Mouse (Mus musculus) heart, adult 8-10 months (tissue): ENCODE data around the gene Wdr4. TPM values are rescaled to one million over a fixed set of nuclear protein-coding genes. Genes with fewer than 3 reads are reported as not detected.
"Not testable (repeated sequence)": the region's sequence is repeated elsewhere in the genome, so short reads cannot be mapped to it uniquely, and the experiment has no call there.

Experiments
- DNase-seq: peaks from one replicate; pipeline ENCODE4 v3.0.0; 2022; ENCODE audit warnings: low spot score
- total RNA-seq, 4 experiments: library from RNA; stranded (reverse); gene quantifications; 2 replicates each; pipeline ENCODE4 v1.2.4; 2022

The Wdr4 gene
- total RNA-seq, 4 experiments from 2014 or later, result 6.4 to 7.1 (median 6.8) TPM

DNA sequence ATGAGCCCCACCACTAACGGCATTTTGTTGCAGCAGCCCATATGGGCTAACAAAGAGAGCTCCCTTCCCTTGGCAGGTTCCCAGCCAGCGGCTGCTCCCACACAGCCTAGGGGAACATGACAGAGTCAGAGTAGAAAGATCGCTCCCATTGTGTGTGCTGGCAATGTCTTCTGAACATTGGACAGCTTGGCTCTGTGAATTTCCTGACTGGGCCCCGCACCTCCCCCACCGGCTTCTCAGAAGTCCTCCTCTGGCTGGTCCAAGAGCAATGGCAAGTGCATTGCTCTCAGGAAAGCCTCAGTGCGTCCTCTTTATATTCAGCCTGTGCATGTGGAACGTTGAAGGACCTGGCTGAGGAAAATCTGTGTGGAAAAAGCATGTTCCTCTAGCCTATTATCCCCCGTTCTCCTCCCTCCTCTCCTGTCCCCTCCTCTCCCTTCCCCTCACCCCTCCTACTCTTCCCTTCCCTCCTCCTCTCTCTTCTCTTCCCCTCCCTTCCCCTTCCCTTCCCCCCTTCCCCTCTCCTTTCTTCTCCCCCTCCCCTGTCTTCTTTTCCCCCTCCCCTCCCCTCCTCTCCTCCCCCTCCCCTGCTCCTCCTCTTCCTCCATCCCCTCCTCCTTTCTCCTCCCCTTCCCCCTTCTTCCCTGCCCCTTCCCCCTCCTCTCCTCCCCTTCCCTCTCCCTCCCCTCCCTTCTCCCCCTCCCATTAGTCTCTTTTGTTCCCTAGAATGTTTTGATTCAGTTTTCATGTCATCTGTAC is 16.3 kb upstream of the Wdr4 start:
- peak; percentile 75 for DNase-seq

DNA sequence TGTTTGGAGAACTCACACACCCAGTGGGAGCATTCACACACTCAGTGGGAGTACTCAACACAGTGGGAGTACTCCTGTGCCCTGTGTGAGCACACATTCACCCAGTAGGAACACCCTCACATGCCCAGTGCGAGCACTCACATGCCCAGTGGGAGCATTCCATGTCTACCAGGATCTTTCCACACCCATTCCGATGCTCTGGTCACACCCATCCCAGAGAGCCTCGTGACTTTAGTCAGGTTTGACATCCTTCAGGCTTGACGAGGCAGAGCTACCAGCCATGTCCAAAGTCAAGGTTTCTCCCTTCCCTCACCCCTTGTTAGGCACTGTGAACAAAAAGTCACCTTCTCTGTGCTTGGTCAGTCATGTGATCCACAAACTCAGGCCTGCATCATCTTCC is 15.6 kb upstream of the Wdr4 start:
- no peak for DNase-seq

DNA sequence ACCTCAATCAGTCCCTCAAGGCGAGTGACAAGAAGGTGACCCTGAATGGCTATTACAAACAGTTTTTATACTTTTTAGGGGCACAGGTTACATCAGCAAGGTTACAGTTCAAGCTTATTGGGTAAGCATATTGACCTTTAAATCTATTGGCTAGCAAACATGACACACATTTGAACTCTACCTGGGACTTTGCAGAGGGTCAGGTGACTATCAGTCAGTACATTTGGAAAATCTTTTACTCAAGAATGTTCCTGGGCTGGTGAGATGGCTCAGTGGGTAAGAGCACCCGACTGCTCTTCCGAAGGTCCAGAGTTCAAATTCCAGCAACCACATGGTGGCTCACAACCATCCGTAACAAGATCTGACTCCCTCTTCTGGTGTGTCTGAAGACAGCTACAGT is 12.6 kb upstream of the Wdr4 start:
- not testable (repeated sequence) for DNase-seq

DNA sequence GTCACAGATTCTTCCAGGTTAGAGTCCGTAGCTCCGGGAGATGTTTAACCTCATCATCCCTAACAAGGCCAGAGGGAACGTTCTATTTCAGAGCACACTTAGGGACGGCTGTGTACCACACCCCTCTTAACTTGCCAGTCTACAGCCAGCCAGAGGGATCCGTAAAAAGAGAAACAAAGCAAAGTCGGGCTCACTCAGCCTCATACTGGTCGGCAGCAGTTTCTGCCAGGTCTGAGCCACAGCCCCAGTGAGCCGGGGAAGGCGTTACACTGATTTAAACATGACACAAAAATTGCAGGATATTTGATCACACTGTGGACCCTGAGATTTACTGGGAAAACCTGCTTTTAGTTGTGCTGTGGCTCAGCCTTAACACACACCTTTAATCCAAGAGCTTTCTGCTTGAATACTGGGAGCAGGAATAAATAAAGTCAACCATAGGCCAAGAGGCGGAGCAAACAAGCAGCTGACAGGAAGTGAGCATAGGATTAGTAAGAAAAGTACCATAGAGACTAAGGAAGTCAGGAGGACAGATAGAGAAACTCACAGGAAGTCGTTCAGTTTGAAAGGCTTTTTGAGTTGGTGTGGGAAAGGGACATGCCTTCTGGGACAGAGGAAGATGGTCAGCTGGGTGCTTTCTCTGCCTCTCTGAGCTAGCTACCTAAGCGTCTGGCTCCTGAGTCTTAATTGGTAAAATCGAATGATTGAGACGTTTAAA is 11.8 kb upstream of the Wdr4 start:
- no peak for DNase-seq

DNA sequence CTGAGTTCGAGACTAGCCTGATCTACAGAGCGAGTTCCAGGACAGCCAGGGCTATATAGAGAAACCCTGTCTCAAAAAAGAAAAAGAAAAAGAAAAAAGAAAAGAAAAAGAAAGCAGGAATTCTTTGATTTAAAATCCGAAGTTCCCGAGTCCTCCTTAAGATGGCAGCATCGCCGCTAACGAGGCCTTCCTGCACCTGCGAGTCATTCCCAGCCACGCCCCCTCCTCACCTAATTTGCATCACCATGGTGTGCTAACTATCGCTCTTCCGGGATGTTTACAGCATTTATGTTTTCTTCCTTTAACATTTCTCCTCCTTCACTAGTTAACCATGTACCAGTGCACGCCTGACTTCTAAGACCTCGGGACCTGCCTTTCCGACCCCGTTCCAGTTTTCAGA is 9.5 kb upstream of the Wdr4 start:
- no peak for DNase-seq

DNA sequence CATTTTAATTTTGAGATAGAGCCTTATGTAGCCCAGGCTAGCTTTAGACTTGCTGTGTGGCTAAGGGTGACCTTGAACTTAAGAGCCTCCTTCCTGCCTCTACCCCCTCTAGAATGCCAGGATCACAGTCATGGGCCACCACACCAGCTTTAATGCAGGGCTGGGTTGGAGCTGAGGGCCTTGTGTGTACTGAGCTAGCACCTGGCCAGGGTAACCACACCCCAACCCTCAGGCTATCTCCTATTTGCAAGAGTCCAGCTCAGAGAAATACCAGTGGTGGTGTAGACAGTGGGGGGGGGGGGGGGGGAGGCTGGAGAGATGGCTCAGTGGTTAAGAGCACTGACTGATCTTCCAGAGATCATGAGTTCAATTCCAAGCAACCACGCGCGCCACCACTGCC is 6.0 kb upstream of the Wdr4 start:
- no peak for DNase-seq

DNA sequence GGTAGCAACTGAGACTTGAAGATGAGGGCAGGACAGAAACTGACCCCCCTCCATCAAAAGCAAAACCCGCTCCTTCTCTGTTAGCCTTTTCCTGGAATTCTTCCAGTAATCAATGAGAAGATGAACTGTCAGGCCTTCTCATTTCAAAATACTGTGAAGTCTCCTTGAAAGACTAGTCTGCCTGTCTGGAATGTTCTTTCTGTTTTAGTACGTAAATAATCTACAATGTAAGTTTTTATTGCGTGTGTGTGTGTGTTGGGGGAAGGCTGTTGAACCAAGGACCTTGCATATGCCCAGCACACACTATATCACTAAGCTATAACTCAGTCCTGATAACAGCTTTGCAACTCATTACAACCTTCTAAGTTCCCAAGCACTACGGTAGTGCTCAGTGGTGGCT is 5.3 kb upstream of the Wdr4 start:
- no peak for DNase-seq

DNA sequence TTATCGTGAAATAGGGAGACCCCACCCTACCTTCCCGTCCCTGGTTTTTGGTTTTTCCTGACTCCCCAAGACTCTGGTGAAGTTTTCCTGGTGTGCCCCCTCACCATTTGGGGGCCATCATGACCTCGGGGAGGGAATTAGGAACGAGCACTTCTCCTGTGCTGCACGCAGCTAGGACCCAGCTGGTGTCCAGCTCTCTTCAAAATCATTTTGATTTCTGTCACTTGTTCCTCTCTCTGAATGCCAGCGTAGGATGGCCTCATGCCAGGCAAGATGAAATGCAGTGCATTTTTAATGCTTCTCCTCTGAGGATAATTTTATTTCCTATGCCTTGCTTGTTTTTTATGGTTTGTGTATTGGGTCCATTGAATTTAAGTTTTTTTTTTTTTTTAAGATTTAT is 2.2 kb upstream of the Wdr4 start:
- no peak for DNase-seq

DNA sequence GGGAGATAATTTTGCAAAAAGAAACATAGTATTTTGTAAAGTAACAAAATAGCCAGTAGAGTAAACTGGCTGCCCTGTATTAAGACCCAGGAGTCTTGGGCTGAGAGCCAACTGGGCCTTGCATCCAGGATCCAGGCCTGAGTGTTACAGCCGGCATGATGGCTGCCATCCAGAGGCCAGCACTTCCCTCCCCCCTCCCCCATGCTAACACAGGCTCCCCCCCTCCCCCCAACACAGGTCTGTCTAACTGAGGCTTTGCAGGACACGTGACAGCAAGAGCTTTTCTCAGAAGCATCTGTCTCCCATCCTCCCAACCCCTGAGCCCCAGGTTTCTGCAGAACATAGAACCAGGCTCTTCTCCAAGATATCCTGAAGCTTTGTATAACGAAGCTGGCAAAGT is 1.1 kb upstream of the Wdr4 start:
- peak; percentile 54 for DNase-seq

DNA sequence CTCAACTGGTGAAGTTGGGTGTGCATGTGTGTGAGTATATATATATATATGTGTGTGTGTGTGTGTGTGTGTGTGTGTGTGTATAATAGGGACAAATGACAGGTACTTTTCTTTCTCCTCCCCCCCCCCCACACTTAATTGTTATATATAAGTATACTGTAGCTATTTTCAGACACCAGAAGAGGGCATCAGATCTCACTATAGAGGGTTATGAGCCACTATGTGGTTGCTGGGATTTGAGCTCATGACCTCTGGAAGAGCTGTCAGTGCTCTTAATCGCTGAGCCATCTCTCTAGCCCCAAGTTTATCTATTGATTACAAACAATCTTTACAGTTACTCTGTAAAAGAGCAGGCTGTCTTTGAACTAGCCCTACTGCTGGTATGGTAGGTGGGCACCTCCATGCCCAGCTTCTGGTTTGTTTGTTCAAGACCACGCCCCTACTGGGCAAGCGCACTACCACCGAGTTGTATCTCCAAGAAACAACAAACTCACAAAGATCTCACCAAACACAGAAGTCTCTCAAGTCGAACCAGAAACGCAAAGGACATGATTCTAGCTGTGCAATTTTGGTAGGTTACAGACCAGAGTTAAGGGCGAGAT is 335 bp downstream of the Wdr4 start:
- no peak for DNase-seq

DNA sequence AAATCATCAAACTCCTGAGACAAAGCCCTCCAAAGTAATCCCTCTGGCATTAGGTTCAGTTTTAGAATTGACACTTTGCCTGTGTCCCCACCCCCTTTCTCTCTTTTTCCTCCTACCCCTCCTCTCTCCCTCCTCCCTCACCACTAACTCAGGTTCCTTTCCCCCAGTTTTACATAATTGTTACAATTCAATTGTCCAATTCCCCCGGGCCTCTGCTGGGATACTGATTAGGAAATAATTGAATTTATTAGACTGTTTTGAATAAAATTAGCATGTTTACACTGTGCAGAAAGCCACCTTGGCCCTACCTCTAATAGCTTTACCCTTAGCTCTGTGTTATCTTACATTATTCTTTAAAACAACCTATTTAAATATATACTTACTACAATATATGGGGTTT is 5.1 kb downstream of the Wdr4 start:
- no peak for DNase-seq

DNA sequence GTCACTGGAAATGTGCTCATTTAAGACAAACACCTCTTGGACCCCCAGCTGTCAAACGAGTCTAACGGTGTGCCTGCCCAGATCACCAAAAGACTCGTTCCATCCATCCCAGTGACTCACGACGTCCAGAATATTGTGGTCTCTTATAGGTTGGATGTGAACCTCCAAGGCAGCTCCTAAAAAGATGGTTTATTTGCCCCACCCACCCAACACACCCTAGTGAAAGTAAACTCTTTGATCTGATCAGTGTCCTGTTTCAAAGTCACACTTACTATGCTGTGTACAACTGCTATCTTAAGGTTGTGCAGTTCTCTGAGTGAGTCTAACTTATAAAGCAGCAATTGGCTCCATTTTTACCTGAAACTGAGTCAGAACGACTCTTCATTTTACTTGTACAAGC is 7.2 kb downstream of the Wdr4 start:
- no peak for DNase-seq

DNA sequence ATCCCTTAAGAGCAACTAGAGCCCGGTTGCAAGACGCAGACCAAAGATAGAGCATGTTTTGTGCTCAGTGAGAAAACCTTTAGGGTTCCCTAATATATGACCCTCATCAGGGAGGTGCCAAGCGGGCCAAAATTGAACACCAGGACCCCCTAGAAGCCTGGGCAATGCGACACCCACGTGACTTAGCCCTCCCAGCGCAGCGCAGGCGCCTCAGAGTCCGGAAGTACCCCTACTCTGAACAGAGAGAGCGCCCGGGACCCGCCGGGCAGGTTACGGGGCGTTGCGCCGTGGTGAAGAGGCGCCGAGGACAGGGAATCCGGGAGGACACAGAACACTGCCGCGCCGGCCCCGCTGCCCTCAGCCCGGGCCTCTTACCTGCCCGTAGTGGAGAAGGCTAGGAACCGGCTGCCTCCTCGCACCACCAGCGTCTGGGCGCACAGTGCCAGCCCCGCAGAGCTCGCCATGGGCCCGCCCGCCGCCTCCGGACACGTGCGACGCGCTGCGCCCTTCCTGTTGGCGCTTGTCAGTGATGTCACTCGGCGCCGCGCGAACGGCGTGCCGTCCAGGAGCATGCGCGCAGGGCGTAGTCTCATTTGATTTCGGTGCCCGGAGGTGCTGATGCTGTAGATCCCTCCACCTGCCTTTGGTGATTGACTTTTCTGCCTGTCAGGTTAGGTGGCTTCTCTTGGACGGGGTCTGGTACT is 7.8 kb downstream of the Wdr4 start:
- peak; percentile 81 for DNase-seq

DNA sequence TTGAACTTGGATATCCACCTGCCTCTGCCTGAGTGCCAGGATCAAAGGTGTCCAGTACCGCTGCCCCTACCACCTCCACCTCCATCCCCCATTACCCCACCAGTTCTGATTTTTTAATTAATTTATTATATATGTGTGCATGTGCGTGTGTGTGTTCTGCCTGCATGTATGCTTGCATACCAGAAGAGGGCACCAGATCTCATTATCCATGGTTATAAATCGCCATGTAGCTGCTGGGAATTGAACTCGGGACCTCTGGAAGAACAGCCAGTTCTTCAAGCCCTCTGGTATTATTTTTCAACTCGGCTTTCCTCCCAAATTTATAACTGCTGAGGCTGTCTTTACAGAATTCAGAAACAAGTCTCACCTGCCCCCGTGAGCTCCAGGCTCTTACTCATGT is 8.8 kb downstream of the Wdr4 start:
- DNase-seq, result no peak

DNA sequence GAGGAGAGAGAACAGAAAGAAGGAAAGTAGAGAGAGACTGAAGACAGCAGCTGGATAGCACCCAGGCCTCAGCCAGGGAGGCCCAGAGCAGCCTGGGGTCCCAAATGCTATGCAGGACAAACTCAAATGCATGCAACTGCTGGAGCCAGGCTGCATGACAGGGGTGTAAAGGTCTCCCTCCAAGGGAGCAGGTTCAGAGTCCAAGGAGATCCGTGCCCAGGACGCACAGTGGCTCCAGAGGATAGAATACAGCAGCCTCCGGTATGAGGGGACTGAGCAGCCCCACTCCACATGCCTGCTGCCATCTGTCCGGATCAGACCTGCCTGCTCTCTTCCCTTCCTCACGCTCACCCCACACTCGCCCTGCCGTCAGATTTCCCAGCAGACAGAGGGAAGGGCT is 13.5 kb downstream of the Wdr4 start:
- DNase-seq, result no peak

DNA sequence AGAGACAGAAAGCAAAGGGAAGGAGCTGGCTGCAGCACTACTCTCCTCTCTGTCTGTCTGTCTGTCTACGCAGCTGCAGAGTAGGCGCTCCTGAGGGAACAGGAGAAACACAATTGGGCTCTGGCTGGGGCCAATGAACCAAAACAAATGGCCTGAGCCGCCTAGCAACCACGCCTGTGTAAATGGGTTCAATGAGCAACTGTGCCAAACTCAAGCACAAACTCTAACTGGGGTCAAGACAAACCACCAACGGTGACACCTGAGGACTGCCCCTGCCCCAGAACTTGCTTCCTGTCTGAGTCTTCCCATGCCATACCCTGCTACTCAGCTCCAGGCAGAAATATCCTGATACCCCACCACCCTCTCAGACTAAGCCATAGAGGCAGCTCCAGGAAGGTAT is 14.8 kb downstream of the Wdr4 start:
- no peak for DNase-seq

DNA sequence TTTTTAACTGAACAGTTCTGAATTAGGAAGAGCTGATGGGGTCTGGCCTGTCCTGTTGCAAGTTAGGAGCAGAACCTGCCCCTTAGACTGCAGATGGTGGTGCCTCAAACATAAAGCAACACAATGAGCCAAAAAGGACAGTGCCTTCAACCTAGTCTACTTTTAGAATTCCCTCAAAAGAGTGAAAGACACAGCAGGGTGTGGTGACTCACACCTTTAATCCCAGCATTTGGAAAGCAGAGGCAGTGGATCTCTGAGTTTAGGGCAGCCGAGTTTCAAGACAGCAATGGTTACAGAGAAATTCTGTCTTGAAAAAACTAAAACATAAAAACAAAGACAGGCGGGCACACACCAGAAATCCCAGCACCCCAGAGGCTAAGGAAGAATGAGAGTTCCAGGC is 15.8 kb downstream of the Wdr4 start:
- no peak for DNase-seq

DNA sequence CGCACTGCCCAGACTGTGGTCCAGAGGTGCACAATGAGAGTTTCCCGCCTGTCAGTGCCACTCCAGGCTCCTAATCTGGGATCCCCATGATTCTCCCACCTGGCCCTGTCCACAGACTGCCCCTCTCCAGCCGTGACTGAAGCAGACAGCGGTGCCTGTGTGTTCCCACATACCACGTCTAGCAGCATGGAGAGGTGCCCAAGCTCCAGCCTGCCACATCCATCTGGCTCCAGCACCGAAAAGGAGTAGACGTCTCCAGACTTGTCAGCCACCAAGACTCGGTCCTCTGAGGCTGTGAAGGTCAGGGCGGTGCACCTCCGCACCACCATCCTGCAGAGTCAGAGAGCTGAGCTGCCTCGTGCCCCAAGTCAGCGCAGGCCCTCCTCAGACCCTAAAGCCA is 16.4 kb downstream of the Wdr4 start:
- DNase-seq, result no peak

DNA sequence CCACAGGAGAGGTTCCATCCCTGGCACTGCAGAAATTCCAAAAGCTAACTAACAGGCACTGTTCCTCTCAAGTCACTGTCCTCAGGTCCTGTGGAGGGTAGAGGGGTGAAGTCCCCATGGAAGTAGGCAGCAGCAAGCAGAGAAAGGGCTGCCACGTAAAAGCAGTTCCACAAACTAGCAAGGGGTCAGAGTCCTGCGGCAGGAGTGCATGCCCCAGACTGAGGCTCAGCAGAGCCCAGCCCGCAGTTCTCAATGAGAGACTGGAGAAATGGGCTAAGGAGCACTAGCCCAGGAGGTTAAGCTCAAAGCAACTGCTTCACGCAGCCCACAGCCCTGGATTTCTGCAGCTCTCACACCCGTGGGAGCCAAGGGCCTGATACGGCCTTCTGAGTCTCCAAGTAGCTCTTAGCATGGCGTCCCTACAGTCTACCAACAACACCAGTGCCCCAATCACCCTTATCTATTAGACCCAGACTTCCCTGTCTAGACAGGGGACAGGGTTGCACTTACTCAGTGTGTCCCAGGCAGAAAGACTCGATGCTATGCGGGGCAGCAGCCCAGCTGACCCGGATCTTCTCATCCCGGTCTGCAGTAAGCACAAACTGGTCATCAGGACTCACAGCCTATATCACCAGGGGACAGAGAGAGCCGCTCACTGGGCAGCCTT is 17.4 kb downstream of the Wdr4 start:
- DNase-seq, result no peak

DNA sequence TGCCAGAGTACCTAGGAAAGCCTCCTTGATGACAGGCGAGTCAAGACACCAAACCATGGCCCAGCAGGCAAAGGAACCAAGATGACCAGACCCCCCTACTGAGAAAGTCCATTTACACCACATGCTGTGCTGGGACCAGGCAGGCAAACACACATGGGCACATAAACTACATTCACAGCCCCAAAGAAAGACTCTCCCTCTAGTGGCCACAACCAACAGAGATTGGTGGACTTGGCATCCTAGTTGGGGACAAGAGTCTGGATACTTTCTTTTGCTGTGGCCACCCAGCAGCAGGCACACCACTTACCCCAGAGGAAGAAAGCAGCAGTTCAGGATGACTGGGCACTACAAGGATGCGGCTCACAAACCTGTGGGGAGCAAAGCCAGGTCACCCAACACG is 18.9 kb downstream of the Wdr4 start:
- no peak for DNase-seq

DNA sequence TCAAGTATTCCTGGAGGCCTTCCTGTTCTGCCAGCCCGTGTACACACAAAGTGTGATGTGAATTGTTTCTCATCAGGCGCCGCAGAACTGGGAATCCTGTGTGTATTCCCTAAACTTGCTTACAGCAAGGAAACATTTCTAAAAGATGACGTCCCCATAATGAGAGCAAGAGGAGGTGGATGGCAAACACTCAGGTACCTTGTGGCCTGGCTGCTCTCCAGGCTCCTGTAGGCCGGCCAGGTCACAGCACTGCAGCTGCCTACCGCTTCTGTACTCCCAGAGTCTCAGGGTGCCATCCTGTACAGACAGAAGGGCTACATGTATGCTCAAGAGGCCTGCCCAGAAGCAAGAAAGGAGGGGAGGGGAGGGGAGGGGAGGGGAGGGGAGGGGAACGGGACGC is 19.4 kb downstream of the Wdr4 start:
- no peak for DNase-seq

DNA sequence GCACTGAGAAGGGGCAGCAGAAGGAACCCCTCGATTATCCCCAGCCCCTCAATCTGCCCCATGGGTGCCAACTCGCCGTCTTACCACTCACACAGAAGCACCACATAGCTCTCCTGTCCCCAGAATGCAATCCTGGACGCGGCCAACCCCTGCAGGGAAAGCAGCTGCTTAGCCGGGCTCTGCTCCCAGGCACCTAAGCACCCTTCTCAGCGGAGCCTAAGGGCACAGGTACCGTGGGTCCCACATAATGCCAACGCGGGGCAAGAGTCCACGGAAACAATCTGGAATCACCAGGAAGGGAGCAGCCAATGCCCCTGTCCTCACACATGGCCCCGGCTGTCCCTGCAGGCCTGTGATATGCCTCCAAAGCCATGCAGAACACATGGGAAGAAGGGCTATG is 20.1 kb downstream of the Wdr4 start:
- DNase-seq, result no peak
